Mouse (Mus musculus) lung, adult 2 months (tissue): ENCODE measurements at regions not wholly inside any gene's neighbourhood (a gene's known extent, or its start where the extent isn't known, plus 50 kb on each side); places are given as distances from the start of the nearest gene placed in this dataset.

Experiments used
- CTCF ChIP-seq: fragments of 200-500 bp; IDR thresholded peaks from 2 replicates; pipeline ENCODE4 v1.5.1; 2011; ENCODE audit warnings: mild to moderate bottlenecking, low read length, control low read depth; ENCODE audit not compliant: insufficient read depth
- POLR2A ChIP-seq: fragments of 200-500 bp; IDR thresholded peaks from 2 replicates; pipeline ENCODE4 v1.6.1; 2011; ENCODE audit warnings: low read depth, mild to moderate bottlenecking, control low read depth, low read length, borderline replicate concordance; ENCODE audit errors: extremely low read depth

DNA sequence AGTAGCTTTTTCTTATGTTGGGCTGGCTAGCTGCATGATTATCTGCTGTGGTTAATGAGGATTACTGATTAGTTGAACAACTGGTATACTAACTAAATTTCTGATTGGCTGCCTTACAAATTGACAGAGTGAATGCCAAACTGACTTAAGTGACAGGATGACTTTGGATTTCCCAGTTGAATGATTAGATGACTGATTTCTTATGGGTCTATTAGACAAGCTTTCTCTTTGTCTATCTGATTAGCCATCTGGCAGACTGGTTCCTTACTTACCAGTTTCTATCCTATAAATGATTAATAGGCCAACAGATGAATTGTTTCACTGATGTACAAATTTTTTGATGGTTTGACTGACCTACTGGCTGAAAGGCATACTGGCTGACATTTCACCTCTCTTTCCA is 260.5 kb downstream of the Ar start:
- TF ChIP-seq POLR2A (no peak), CTCF (no peak)
